Mouse (Mus musculus) heart, postnatal 4 days (tissue): ENCODE data around the gene Gm33543. TPM values are rescaled to one million over a fixed set of nuclear protein-coding genes. Genes with fewer than 3 reads are reported as not detected.

ENCODE experiments used
- DNase-seq: peaks from one replicate; pipeline ENCODE4 v3.0.0; 2021
- total RNA-seq, 2 experiments: library from RNA; stranded (reverse); gene quantifications; 2 replicates each; pipeline ENCODE4 v1.2.3; 2021

Gm33543 gene
- total RNA-seq, result under 1 TPM; 0.19 to 0.61 TPM

- DNase-seq, result no peak
Observed at GRCm38 (mm10) chr10:95842789-95843637, at the start of gene Gm33543. Gm33543 (minus strand) TSS chr10:95842930.

GRCm38 (mm10) chr10:95892132-95892531 lies 49.4 kb upstream of the Gm33543 start:
- no peak for DNase-seq

- DNase-seq, result no peak
Observed at GRCm38 (mm10) chr10:95891214-95891960, 48.7 kb upstream of the Gm33543 start.

- DNase-seq, result no peak
Observed at GRCm38 (mm10) chr10:95883761-95884517, 41.2 kb upstream of the Gm33543 start.

GRCm38 (mm10) chr10:95882036-95882435 lies 39.3 kb upstream of the Gm33543 start:
- no peak for DNase-seq

- no peak for DNase-seq
Observed at GRCm38 (mm10) chr10:95879983-95880934, 37.5 kb upstream of the Gm33543 start.

GRCm38 (mm10) chr10:95870782-95871181 lies 28.1 kb upstream of the Gm33543 start:
- DNase-seq, result no peak

GRCm38 (mm10) chr10:95868348-95868747 lies 25.6 kb upstream of the Gm33543 start:
- DNase-seq, result no peak

- DNase-seq, result no peak
Observed at GRCm38 (mm10) chr10:95867596-95867995, 24.9 kb upstream of the Gm33543 start.

- peak; percentile 68 for DNase-seq
Observed at GRCm38 (mm10) chr10:95864349-95865124, 21.8 kb upstream of the Gm33543 start.

GRCm38 (mm10) chr10:95862664-95863063 lies 19.9 kb upstream of the Gm33543 start:
- DNase-seq, result no peak

- DNase-seq, result peak; percentile 35
Observed at GRCm38 (mm10) chr10:95858164-95858563, 15.4 kb upstream of the Gm33543 start.

- no peak for DNase-seq
Observed at GRCm38 (mm10) chr10:95855411-95855810, 12.7 kb upstream of the Gm33543 start.

GRCm38 (mm10) chr10:95850504-95850903 lies 7.8 kb upstream of the Gm33543 start:
- DNase-seq, result peak; percentile 21

- no peak for DNase-seq
Observed at GRCm38 (mm10) chr10:95846739-95847138, 4.0 kb upstream of the Gm33543 start.

- no peak for DNase-seq
Observed at GRCm38 (mm10) chr10:95846281-95846680, 3.6 kb upstream of the Gm33543 start.

- DNase-seq, result no peak
Observed at GRCm38 (mm10) chr10:95843878-95844277, 1.1 kb upstream of the Gm33543 start.

- no peak for DNase-seq
Observed at GRCm38 (mm10) chr10:95841241-95841640, 1.5 kb downstream of the Gm33543 start.

GRCm38 (mm10) chr10:95839803-95840202 lies 2.9 kb downstream of the Gm33543 start:
- DNase-seq, result no peak

GRCm38 (mm10) chr10:95839036-95839435 lies 3.7 kb downstream of the Gm33543 start:
- DNase-seq, result no peak
